Mouse (Mus musculus): Measurements from ENCODE around the gene Cep95. TPM values are rescaled to one million over a fixed set of nuclear protein-coding genes. Genes with fewer than 3 reads are reported as not detected.

Cep95 gene
- total and polyA plus RNA-seq, 2 experiments = 1.2 to 8.4 TPM

- TF ChIP-seq CTCF (IDR thresholded peaks at IDR 0.05; ENCODE audit: low read depth, low read length) = no peak
- no peak for TF ChIP-seq POLR2A (IDR thresholded peaks at IDR 0.05; ENCODE audit: extremely low read depth, insufficient read depth, low read length)
- Histone ChIP-seq H3K36me3 (ENCODE audit: control insufficient read depth, insufficient read depth, low read length) (no peaks in the 10 kb centered on the region), H3K4me3 (ENCODE audit: insufficient read depth, low read depth, low read length) (no peak overlapping the region), H3K79me2 (ENCODE audit: control insufficient read depth, insufficient read depth, low read length) (no peaks in the 10 kb centered on the region), H3K27ac (replicated peaks; ENCODE audit: insufficient read depth, low read depth, low read length) (no peak overlapping the region), H3K9ac (ENCODE audit: low read depth, low read length) (no peak overlapping the region), H3K4me1 (ENCODE audit: control insufficient read depth, insufficient read depth, low read length) (no peaks in the 10 kb centered on the region), H3K27me3 (ENCODE audit: control insufficient read depth, insufficient read depth, low read length) (no peaks in the 10 kb centered on the region)
- DNase-seq (ENCODE audit: extremely low read depth, low read depth, low spot score) = no peak
- 86% methylated on average over 3 of the region's 3 CpGs for WGBS
Measured at GRCm38 (mm10) chr11:106759028-106759427, 30.0 kb upstream of the Cep95 start.

GRCm38 (mm10) chr11:106760511-106760910 is 28.5 kb upstream of the Cep95 start:
- Histone ChIP-seq H3K27me3 (ENCODE audit: control insufficient read depth, insufficient read depth, low read length) (no peaks in the 10 kb centered on the region), H3K27ac (replicated peaks; ENCODE audit: insufficient read depth, low read depth, low read length) (no peak overlapping the region), H3K9ac (ENCODE audit: low read depth, low read length) (no peak overlapping the region), H3K4me3 (ENCODE audit: insufficient read depth, low read depth, low read length) (no peak overlapping the region), H3K4me1 (ENCODE audit: control insufficient read depth, insufficient read depth, low read length) (no peaks in the 10 kb centered on the region), H3K79me2 (ENCODE audit: control insufficient read depth, insufficient read depth, low read length) (no peaks in the 10 kb centered on the region), H3K36me3 (ENCODE audit: control insufficient read depth, insufficient read depth, low read length) (no peaks in the 10 kb centered on the region; the same call in 1 of the 2 replicates)
- DNase-seq (ENCODE audit: extremely low read depth, low read depth, low spot score) = no peak
- TF ChIP-seq CTCF (IDR thresholded peaks at IDR 0.05; ENCODE audit: low read depth, low read length) (no peak), POLR2A (IDR thresholded peaks at IDR 0.05; ENCODE audit: extremely low read depth, insufficient read depth, low read length) (no peak)
- WGBS = 91% methylated on average over 5 of the region's 5 CpGs

GRCm38 (mm10) chr11:106762139-106762799 is 26.8 kb upstream of the Cep95 start:
- no peaks in the 10 kb centered on the region for H3K4me1 ChIP-seq (ENCODE audit: control insufficient read depth, insufficient read depth, low read length)
- H3K79me2 ChIP-seq (ENCODE audit: control insufficient read depth, insufficient read depth, low read length) = no peaks in the 10 kb centered on the region
- no peak overlapping the region for H3K27ac ChIP-seq (replicated peaks; ENCODE audit: insufficient read depth, low read depth, low read length)
- no peak overlapping the region for H3K4me3 ChIP-seq (ENCODE audit: insufficient read depth, low read depth, low read length)
- no peak for DNase-seq (ENCODE audit: extremely low read depth, low read depth, low spot score)
- H3K27me3 ChIP-seq (ENCODE audit: control insufficient read depth, insufficient read depth, low read length) = no peaks in the 10 kb centered on the region
- no peak overlapping the region for H3K9ac ChIP-seq (ENCODE audit: low read depth, low read length)
- TF ChIP-seq POLR2A (IDR thresholded peaks at IDR 0.05; ENCODE audit: extremely low read depth, insufficient read depth, low read length) (no peak), CTCF (IDR thresholded peaks at IDR 0.05; ENCODE audit: low read depth, low read length) (no peak)
- 73% methylated on average over 5 of the region's 5 CpGs for WGBS
- H3K36me3 ChIP-seq (ENCODE audit: control insufficient read depth, insufficient read depth, low read length) = peaks cover 13% of the 10 kb centered on the region

DNA sequence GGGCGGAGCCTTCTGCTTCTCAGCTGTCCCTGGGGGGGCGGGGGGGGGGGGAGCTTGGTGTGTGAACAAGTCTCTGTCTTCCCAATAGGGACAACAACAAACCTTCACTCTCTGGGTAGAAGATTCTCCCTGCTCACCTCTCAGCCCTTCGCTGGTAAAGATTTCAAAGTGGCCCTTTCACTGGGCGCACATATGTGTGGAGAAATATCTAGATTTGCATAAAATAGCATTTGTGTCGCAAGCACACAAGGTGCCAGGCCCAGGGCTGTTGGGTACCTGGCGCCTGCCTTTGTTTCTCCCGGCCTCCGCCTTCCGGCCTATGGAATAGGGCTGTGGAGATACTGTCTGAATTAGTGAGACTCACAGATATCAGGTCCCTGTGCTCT is 26.3 kb upstream of the Cep95 start:
- Histone ChIP-seq H3K36me3 (ENCODE audit: control insufficient read depth, insufficient read depth, low read length) (peaks cover 15% of the 10 kb centered on the region), H3K27ac (replicated peaks; ENCODE audit: insufficient read depth, low read depth, low read length) (no peak overlapping the region), H3K79me2 (ENCODE audit: control insufficient read depth, insufficient read depth, low read length) (no peaks in the 10 kb centered on the region), H3K9ac (ENCODE audit: low read depth, low read length) (no peak overlapping the region), H3K27me3 (ENCODE audit: control insufficient read depth, insufficient read depth, low read length) (no peaks in the 10 kb centered on the region), H3K4me1 (ENCODE audit: control insufficient read depth, insufficient read depth, low read length) (no peaks in the 10 kb centered on the region), H3K4me3 (ENCODE audit: insufficient read depth, low read depth, low read length) (no peak overlapping the region)
- TF ChIP-seq CTCF (IDR thresholded peaks at IDR 0.05; ENCODE audit: low read depth, low read length) = no peak
- no peak for DNase-seq (ENCODE audit: extremely low read depth, low read depth, low spot score)
- 88% methylated on average over 9 of the region's 9 CpGs for WGBS

DNA sequence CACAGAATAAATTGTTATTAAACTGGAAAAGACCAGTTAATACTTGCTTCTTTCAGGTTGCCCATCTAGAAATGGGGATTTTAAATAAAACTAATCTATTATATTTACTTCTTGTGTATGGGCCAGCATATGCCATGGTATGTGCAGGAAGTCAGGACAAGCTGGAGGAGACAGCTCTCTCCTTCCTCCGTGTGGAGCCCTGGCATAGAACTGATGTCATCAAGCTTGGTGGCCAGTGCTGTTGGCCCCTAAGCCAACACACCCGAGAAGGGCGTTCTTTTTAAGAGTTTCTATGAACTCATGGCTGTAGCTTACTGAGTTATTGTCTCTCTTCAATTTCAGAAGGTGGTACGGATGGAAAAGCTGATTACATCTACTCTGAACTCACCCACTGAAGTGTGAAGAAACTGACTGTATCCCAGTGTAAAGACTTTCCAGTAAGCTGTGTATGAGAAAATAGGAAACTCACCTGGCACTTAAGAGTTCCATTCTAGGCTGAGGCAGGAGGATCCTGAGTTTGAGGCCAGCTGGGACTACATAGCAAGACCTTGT is 22.4 kb upstream of the Cep95 start:
- no peak for TF ChIP-seq CTCF (IDR thresholded peaks at IDR 0.05; ENCODE audit: low read depth, low read length)
- no peak for TF ChIP-seq POLR2A (IDR thresholded peaks at IDR 0.05; ENCODE audit: extremely low read depth, insufficient read depth, low read length)
- no peaks in the 10 kb centered on the region for H3K4me1 ChIP-seq (ENCODE audit: control insufficient read depth, insufficient read depth, low read length)
- no peak overlapping the region for H3K4me3 ChIP-seq (ENCODE audit: insufficient read depth, low read depth, low read length)
- no peak overlapping the region for H3K9ac ChIP-seq (ENCODE audit: low read depth, low read length)
- no peak overlapping the region for H3K27ac ChIP-seq (replicated peaks; ENCODE audit: insufficient read depth, low read depth, low read length)
- no peaks in the 10 kb centered on the region for H3K27me3 ChIP-seq (ENCODE audit: control insufficient read depth, insufficient read depth, low read length)
- no peaks in the 10 kb centered on the region for H3K79me2 ChIP-seq (ENCODE audit: control insufficient read depth, insufficient read depth, low read length)
- 96% methylated on average over 4 of the region's 4 CpGs for WGBS
- DNase-seq (ENCODE audit: extremely low read depth, low read depth, low spot score) = no peak
- peaks cover 47% of the 10 kb centered on the region for H3K36me3 ChIP-seq (ENCODE audit: control insufficient read depth, insufficient read depth, low read length)

- 93% methylated on average over 4 of the region's 4 CpGs for WGBS
Measured at GRCm38 (mm10) chr11:106767516-106767915, 21.5 kb upstream of the Cep95 start.

More at GRCm38 (mm10) chr11:106767516-106767915, 21.5 kb upstream of the Cep95 start:
- DNase-seq (ENCODE audit: extremely low read depth, low read depth, low spot score) = no peak
- TF ChIP-seq POLR2A (IDR thresholded peaks at IDR 0.05; ENCODE audit: extremely low read depth, insufficient read depth, low read length) (no peak), CTCF (IDR thresholded peaks at IDR 0.05; ENCODE audit: low read depth, low read length) (no peak)
- Histone ChIP-seq H3K79me2 (ENCODE audit: control insufficient read depth, insufficient read depth, low read length) (no peaks in the 10 kb centered on the region), H3K27ac (replicated peaks; ENCODE audit: insufficient read depth, low read depth, low read length) (no peak overlapping the region), H3K27me3 (ENCODE audit: control insufficient read depth, insufficient read depth, low read length) (no peaks in the 10 kb centered on the region), H3K4me3 (ENCODE audit: insufficient read depth, low read depth, low read length) (no peak overlapping the region), H3K9ac (ENCODE audit: low read depth, low read length) (no peak overlapping the region), H3K4me1 (ENCODE audit: control insufficient read depth, insufficient read depth, low read length) (no peaks in the 10 kb centered on the region), H3K36me3 (ENCODE audit: control insufficient read depth, insufficient read depth, low read length) (peaks cover 53% of the 10 kb centered on the region)
